Mouse (Mus musculus) forebrain, embryonic 14.5 days (tissue): ENCODE data around the gene Col18a1. TPM values are rescaled to one million over a fixed set of nuclear protein-coding genes. Genes with fewer than 3 reads are reported as not detected.
"Not testable (repeated sequence)": the region's sequence is repeated elsewhere in the genome, so short reads cannot be mapped to it uniquely, and the experiment has no call there.

Experiments
- ATAC-seq: fragments of 200-750 bp; cut with Nextera tagmentation; 2 replicates; pipeline ENCODE4 v1.8.0; 2017; ENCODE audit warnings: mild to moderate bottlenecking, moderate library complexity
- DNase-seq: peaks from one replicate; pipeline ENCODE4 v3.0.0-alpha.2; 2015; ENCODE audit warnings: low spot score
- H3K27ac ChIP-seq: fragments of 300-500 bp; sonication (generic); 2 replicates; pipeline ENCODE4 v1.5.1; 2014; ENCODE audit warnings: low read depth, mild to moderate bottlenecking, control low read depth, low read length, moderate library complexity
- H3K27me3 ChIP-seq: fragments of 300-500 bp; sonication (generic); replicated peaks from 2 replicates; pipeline ENCODE4 v1.6.1; 2014; ENCODE audit warnings: low read length, control low read depth, mixed read lengths; ENCODE audit not compliant: control insufficient read depth, insufficient read depth
- H3K36me3 ChIP-seq: fragments of 300-500 bp; sonication (generic); 2 replicates; pipeline ENCODE4 v1.6.1; 2014; ENCODE audit warnings: low read length, control low read depth; ENCODE audit not compliant: control insufficient read depth, insufficient read depth
- H3K4me1 ChIP-seq: fragments of 300-500 bp; sonication (generic); 2 replicates; pipeline ENCODE4 v1.6.1; 2014; ENCODE audit warnings: antibody characterized with exemption, low read length, control low read depth; ENCODE audit not compliant: control insufficient read depth, insufficient read depth
- H3K4me2 ChIP-seq: fragments of 300-500 bp; sonication (generic); 2 replicates; pipeline ENCODE4 v1.6.1; 2014; ENCODE audit warnings: mild to moderate bottlenecking, control low read depth, low read length
- H3K4me3 ChIP-seq: fragments of 300-500 bp; sonication (generic); 2 replicates; pipeline ENCODE4 v1.5.1; 2014; ENCODE audit warnings: low read depth, low read length, control low read depth
- H3K9ac ChIP-seq: fragments of 300-500 bp; sonication (generic); 2 replicates; pipeline ENCODE4 v1.6.1; 2014; ENCODE audit warnings: mild to moderate bottlenecking, low read length, control low read depth, moderate library complexity
- H3K9me3 ChIP-seq: fragments of 300-500 bp; sonication (generic); replicated peaks from 2 replicates; pipeline ENCODE4 v1.6.1; 2016; ENCODE audit warnings: low read length, control low read depth, mixed read lengths; ENCODE audit not compliant: control insufficient read depth
- WGBS: fragments of 180-500 bp; shearing (Covaris S2); extraction: QIAGEN DNeasy Blood & Tissue Kit; methylation state at CpG from one replicate; pipeline ENCODE4 v1.1.7; 2014; 5-methylcytosine and 5-hydroxymethylcytosine counted together
- polyA plus RNA-seq: library from polyadenylated mRNA; unstranded; fragments of >200 nt; fragmentation: Nextera tagmentation; extraction: Ambion mirVana; gene quantifications from 2 replicates; pipeline ENCODE4 v1.2.1, GENCODE M21; 2014

Gene Col18a1
- polyA plus RNA-seq, 1 experiment from 2014 or later = 21.3 TPM

DNA sequence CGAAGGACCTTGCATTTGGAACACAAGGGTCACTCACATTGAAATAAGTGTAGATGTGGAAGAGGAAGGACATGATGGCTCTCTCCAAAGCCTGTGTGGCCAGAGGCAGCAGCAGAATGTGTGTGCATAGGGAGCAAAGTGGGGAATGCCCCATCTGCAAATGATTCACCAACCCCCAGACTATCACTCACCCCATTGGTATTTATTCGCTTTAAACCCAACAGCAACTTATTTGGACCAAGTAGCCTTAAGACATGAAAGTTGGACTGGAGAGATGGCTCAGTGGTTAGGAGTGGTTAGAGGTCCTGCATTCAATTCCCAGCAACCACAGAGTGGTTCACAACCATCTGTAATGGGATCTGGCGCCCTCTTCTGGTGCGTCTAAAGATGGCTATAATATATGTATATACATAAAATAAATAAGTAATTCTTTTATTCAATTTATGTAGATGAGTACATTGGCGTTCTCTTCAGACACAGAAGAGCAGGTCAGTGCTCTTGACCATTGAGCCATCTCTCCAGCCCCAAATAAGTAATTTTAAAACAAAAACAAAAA, 31.0 kb downstream of the Col18a1 start:
- no peak overlapping the region for H3K9ac ChIP-seq
- H3K4me3 ChIP-seq = no peak overlapping the region
- H3K27me3 ChIP-seq = no peaks in the 10 kb centered on the region
- ATAC-seq (no peak), DNase-seq (no peak)
- no peak overlapping the region for H3K27ac ChIP-seq
- 94% methylated on average over 5 of the region's 5 CpGs for WGBS
- H3K9me3 ChIP-seq = no peaks in the 10 kb centered on the region
- H3K4me1 ChIP-seq = no peaks in the 10 kb centered on the region
- H3K36me3 ChIP-seq = no peaks in the 10 kb centered on the region
- H3K4me2 ChIP-seq = no peak overlapping the region

DNA sequence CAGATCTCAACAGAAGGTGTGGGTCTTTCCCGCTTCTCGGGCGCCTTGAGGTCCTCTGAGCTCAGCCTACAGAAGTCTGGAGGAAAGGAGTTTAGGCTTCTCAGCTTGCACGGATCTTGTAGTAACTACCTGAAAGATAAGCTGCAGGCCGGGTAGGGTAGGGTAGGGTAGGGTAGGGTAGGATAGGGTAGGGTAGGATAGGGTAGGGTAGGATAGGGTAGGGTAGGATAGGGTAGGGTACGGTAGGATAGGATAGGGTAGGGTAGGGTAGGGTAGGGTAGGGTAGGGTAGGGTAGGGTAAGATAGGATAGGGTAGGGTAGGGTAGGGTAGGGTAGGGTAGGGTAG, 31.6 kb downstream of the Col18a1 start:
- H3K36me3 ChIP-seq, H3K27me3 ChIP-seq, H3K4me2 ChIP-seq, H3K4me3 ChIP-seq, ATAC-seq, H3K9me3 ChIP-seq, H3K27ac ChIP-seq, H3K9ac ChIP-seq, DNase-seq, H3K4me1 ChIP-seq: not testable (repeated sequence)
- 73% methylated on average over 6 of the region's 6 CpGs for WGBS

DNA sequence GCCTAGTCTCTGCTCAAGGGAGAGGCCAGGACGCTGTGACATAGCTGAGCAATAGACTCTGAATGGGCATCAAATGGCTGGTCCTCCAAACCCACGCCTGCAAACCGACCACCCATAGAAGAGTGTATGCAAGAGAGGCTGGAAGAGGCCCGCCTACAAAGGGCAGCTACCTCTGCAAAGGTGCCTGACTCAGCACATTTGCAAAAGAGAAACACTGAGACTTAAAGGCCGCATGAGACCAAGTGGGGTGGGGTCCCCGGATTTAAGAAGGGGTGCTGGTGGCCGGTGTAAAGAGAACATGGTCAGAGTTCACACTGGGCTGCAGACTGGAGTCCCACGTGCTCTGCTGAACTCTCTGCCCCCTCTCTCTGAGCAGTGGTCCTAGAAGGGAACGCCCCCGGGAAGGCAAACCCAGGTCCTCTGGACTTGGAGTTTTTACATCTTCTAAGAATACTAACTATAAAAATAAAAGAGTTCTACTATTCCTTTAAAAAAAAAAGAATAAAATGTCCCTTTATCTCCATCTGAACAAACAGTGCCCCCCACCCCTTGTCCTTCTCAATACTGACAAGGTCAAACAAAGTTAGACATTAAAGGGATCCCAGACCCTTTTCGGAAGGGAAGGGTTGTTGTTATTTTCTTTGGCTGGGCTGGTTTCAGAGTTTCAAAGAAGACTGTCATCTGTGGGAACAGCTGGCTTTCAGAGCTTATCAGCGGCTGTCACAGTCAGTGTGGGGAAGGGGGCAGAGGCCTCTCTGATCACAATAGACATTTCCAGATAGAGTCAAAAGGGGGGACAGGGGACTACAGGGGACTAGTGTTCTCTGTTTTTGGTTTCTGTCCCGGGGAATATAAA, 32.2 kb downstream of the Col18a1 start:
- no peak overlapping the region for H3K9ac ChIP-seq
- no peak overlapping the region for H3K27ac ChIP-seq
- H3K36me3 ChIP-seq = no peaks in the 10 kb centered on the region
- 60% methylated on average over 13 of the region's 13 CpGs for WGBS
- no peak for ATAC-seq
- no peak for DNase-seq
- no peak overlapping the region for H3K4me3 ChIP-seq
- H3K4me2 ChIP-seq = no peak overlapping the region
- no peaks in the 10 kb centered on the region for H3K4me1 ChIP-seq
- H3K9me3 ChIP-seq = no peaks in the 10 kb centered on the region
- H3K27me3 ChIP-seq = no peaks in the 10 kb centered on the region

DNA sequence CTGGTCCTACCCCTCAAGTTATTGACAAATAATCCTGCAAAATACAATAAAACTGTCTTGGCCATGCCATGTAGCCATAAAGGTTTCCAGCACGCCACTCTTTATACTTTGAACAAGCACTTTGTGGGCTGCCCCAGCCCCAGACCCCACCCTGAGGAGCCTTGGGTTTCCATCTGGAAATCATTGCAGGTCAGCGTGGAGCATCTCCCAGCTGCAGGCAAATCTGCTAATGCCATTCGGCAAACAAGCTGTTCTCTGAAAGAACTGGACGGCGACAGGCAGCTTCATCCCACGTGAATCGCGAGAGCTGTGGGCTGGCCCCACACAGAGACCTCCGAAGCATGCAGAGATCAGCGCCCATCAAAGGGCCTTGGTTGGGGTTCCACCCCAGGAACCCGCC, 34.2 kb downstream of the Col18a1 start:
- H3K27ac ChIP-seq = no peak overlapping the region
- H3K4me2 ChIP-seq = no peak overlapping the region
- H3K36me3 ChIP-seq = no peaks in the 10 kb centered on the region
- DNase-seq (no peak), ATAC-seq (no peak)
- no peak overlapping the region for H3K4me3 ChIP-seq
- no peaks in the 10 kb centered on the region for H3K4me1 ChIP-seq
- no peaks in the 10 kb centered on the region for H3K27me3 ChIP-seq
- no peaks in the 10 kb centered on the region for H3K9me3 ChIP-seq
- no peak overlapping the region for H3K9ac ChIP-seq
- 39% methylated on average over 11 of the region's 11 CpGs for WGBS

GRCm38 (mm10) chr10:77131536-77131935, 34.8 kb downstream of the Col18a1 start:
- WGBS = 45% methylated on average over 6 of the region's 6 CpGs
- Histone ChIP-seq H3K27me3 (no peaks in the 10 kb centered on the region), H3K27ac (no peak overlapping the region), H3K9me3 (no peaks in the 10 kb centered on the region), H3K9ac (no peak overlapping the region), H3K4me3 (no peak overlapping the region), H3K4me2 (no peak overlapping the region), H3K4me1 (no peaks in the 10 kb centered on the region), H3K36me3 (no peaks in the 10 kb centered on the region)
- ATAC-seq = no peak
- no peak for DNase-seq

GRCm38 (mm10) chr10:77130561-77131240, 35.6 kb downstream of the Col18a1 start:
- WGBS = 39% methylated on average over 13 of the region's 13 CpGs
- no peak overlapping the region for H3K27ac ChIP-seq

GRCm38 (mm10) chr10:77129637-77130410, 36.5 kb downstream of the Col18a1 start:
- Histone ChIP-seq H3K9ac (no peak overlapping the region), H3K4me2 (no peak overlapping the region), H3K4me3 (no peak overlapping the region), H3K27ac (no peak overlapping the region), H3K36me3 (no peaks in the 10 kb centered on the region), H3K9me3 (no peaks in the 10 kb centered on the region), H3K4me1 (no peaks in the 10 kb centered on the region), H3K27me3 (no peaks in the 10 kb centered on the region)
- ATAC-seq (no peak), DNase-seq (peak; percentile 39)
- 74% methylated on average over 6 of the region's 6 CpGs for WGBS

More at GRCm38 (mm10) chr10:77130561-77131240, 35.6 kb downstream of the Col18a1 start:
- H3K27me3 ChIP-seq = no peaks in the 10 kb centered on the region
- H3K4me2 ChIP-seq = no peak overlapping the region
- ATAC-seq (peak; percentile 76), DNase-seq (peak; percentile 94)
- H3K9ac ChIP-seq = 0 out of 2 replicates have a peak overlapping the region, but pooled peaks have one; percentile 2
- H3K36me3 ChIP-seq = no peaks in the 10 kb centered on the region
- H3K4me1 ChIP-seq = no peaks in the 10 kb centered on the region
- no peak overlapping the region for H3K4me3 ChIP-seq
- no peaks in the 10 kb centered on the region for H3K9me3 ChIP-seq

DNA sequence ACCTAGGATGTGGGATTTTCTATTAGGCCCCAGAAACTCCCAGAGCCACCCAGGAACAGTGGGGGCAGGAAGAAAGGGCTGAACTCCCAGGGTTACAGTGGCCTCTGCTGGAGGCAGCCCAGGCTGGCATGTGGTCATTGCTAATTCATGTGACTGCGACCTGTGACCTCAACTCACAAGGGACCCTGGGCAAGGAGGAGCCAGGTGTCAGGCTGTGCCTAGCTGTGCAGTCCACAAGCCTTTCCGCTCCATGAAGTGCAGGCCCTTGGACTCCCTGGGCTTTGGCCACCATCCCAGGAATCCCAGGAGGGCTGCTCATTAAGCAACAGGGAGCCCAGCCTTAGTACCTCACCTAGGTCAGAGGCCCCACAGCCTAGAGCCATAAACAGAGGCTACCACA, 38.4 kb downstream of the Col18a1 start:
- Histone ChIP-seq H3K27ac (no peak overlapping the region), H3K27me3 (no peaks in the 10 kb centered on the region), H3K36me3 (no peaks in the 10 kb centered on the region), H3K4me3 (no peak overlapping the region), H3K9me3 (no peaks in the 10 kb centered on the region), H3K4me2 (no peak overlapping the region), H3K4me1 (no peaks in the 10 kb centered on the region), H3K9ac (no peak overlapping the region)
- 89% methylated on average over 2 of the region's 2 CpGs for WGBS
- ATAC-seq = no peak
- DNase-seq = no peak
